Mouse (Mus musculus) c-Kit-positive CD71-negative TER-119-negative erythroid progenitor cells, embryonic 14.5 days (primary cell): Measurements from ENCODE around the gene Perm1.

Source experiments
- DNase-seq: peaks from one replicate; pipeline ENCODE4 v3.0.0-alpha.2; 2013; ENCODE audit warnings: low read depth

Gene Perm1

DNA sequence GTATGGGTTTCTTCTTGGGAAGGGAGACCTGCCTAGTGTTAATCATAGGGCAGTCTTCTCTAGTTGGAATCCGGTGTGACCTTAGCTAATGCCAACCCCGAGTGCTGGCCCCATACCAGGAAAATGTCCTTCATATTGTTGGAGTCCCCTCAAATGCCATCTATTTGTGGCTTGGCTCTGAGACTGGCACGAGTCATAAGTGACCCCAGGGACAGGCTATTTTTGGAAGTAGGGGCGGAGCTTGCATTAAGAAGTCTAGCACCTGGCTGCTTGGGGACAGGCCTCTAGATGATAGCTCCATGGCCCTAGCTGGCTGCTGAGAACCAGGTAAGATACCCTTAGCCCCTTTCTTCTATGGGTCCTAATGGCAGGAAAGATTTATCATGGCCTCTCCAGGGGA is at the start of gene Perm1:
Gene Perm1, plus strand, starts transcription at position 220 of the 400 bp plus-strand sequence.
- no peak for DNase-seq

DNA sequence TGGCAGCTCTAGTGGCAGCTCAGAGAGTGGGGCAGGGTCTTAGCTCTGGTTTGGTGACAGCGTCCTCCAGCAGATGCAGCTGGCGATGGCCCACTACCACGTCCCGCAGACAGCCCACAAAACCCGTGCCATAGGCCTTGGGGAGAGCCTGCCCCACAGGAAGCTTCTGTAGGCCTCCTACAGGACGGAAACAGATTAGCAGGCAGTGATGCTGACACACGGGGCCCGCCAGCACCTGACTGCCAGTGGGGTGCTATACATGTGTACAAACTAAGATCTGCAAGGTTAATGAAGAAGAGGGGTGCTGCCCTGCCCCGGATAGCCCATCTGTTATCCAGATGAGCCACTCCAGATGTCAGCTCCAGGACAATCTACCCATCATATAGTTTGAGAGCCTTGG is 49.2 kb upstream of the Perm1 start:
- no peak for DNase-seq

DNA sequence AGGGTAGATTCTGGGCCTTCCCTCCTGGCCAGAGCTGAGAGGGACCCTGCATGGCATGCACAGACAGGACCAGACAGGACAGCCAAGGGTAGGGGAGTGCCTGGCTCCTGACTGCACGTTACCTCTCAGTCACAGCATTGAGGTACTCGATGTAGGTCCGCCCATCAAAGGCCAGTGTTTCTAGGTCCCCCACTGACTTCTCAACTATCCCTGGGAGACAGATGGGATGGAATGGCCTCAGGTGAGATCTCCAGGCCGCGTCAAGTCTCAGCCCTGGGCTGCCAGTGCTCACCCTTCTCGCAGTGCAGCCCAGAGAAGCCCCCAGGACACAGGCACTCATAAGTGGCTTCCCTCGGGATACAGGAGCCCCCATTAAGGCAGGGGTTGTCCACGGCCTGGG is 47.1 kb upstream of the Perm1 start:
- DNase-seq = no peak

DNA sequence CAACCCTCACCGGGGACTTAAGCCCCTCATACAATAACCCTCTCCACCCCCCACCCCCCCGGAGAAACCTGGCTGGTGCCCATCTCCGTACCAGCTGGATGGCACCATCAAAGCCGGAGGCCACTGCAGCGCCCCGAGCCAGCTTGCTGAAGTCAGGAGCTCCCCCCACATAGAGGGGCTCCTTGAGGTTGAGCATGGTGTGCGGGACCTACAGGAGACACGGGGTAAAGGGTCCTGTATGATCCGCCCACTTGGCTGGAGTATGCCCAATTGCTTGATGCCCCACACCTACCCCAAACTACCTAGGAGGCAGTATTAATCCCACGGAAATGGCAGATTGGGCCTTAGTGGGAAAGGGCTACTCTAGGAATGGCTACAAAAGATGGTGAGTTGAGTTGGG is 46.5 kb upstream of the Perm1 start:
- no peak for DNase-seq

DNA sequence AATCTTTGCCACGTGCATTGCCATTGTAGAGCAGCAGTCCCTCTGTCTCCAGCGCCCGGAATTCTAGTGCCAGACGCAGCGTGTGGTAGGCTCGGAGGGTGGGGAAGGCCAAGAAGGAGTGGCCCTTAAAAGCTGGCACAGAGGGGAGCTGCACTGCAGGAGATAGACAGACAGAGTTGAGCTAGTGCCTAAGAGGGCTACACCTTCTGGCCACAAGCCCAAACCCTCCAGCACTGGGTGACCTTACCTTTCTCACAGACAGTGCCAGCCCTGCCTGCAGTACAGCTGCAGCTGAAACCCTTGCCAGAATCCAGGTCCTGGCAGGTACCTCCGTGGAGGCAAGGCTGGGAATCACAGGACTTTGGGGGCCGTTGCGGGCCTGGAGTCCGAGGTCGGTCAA is 43.8 kb upstream of the Perm1 start:
- DNase-seq = no peak

DNA sequence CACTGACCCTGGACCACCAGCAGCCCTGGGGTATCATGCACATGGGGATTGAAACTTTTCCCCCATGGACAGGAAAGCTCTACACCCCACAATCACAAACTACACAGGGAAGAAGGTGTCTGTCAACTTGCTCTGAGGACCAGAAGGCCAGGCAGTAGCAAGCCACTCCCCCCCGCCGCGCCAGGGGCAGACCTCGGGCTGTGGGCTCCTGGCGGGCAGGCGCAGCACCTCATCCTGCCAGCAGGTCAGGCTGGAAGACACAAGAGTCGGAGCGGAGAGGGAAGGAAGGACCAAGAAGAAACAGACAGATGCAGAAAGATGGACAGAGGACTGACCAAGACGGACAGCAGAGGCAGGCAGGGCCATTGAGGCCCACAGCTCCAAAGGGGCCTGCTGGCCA is 38.0 kb upstream of the Perm1 start:
- no peak for DNase-seq

DNA sequence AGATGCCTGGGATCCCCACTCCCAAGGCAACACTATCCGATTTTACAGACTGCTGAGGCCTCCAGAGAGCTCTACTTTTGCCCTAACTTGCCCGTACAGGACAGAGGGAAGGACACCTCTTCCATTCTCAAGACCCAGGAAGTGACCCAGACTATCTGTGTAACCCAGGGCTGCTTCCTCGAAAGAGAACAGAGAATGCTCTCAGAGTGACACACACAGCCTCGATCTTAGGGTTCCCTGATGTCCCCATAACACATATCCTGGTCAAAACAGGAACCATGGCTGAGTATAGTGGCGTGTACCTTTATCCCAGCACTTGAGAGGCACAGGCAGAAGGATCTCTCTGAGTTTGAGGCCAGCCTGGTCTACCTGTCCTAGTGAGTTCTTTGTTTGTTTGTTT is 31.9 kb upstream of the Perm1 start:
- DNase-seq = no peak

DNA sequence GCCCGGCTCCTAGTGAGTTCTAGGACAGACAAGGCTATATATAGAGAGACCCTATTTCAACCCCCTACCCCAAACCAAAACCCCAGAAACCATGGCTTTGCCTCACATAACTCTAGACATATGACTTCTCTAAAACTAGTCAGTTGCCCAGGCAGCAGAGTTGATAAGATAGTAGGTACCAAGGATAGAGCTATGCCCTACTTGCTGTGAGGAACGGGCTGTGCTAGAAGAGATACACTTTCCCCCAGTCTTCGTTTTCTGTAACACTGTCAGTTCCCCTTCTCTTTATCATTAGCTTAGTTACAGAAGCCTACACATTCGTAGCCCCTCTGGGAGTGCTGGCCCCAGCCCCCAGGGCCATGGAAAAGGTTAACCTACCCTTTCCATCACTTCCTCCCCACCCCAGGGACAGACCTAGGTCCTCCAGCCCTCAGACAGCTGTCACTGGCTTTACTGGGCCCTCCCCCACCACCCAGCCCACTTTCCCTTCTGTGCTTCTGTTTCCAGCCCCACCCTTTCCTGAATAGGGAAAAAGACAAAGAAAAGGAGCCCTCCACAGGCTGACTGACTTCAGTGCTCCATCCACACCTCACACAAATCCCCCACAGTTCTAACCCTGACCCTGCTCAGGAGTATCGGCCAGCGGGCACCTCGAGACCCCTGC is 31.2 kb upstream of the Perm1 start:
- no peak for DNase-seq

DNA sequence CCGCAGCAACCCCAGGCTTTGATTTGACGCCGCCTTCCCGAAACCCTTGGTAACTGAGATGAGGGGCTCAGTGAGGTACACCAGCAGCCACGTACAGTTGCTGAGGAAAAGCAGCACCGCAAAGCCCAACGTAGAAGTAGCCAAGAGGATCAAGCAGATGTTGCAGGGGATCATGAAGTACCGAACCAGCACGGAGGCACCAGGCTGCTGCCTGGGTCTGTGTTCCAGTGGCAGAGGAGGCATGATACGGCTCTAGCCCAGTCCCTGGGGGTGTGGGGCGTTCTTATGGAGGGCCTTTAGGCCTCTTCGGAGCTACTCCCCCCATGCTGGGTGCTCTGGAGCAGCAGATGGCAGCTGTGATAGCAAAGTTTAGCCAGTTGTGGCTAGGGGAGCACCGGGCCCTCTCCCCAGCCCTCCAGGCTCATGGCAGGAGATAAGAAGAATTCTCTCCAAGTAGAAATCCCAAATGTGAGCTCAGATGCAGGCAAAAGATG is 30.2 kb upstream of the Perm1 start:
- no peak for DNase-seq

DNA sequence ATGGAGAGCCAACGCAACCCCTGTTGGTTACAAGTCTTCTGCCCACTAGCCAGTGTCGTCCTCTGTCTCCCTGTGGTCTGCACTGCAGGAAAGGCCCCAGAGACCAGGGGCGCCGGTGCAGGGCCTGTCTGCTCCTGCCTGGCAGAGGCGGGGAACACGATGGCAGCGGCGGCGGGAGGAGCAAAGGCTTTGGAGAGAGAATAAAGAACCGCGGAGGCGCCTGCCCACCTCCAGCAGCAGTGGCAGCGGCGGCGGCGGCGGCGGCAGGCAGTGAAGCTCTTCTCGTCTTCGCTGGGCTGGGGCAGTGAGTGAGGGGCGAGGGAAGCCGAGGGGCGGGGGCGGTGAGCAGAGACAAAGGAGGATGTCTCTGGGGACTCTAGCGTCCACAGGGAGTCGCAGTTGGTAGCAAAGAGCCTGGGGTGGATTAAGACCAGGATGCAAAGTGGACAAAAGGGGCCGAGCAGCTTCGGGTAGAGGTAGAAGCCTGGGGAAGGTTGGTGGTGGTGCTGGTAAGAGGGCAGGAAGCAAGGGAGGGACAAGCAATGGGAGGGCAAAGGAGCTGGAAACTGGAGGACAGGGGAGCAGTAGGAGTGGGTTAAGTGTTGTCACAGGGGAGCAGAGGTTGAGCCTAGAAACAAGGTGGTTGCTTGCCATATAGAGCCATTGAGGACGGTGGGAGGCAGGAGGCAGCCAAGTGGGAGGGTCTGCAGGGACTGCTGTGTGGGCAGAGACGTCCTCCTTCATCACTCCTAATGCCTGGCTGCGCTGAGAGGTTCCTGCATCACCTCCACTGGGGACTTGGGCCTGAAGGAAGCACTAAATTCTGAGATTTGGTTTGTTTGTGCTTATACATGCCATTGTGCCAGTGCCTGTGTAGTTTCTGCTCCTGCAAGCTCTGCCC is 29.5 kb upstream of the Perm1 start:
- DNase-seq = no peak

DNA sequence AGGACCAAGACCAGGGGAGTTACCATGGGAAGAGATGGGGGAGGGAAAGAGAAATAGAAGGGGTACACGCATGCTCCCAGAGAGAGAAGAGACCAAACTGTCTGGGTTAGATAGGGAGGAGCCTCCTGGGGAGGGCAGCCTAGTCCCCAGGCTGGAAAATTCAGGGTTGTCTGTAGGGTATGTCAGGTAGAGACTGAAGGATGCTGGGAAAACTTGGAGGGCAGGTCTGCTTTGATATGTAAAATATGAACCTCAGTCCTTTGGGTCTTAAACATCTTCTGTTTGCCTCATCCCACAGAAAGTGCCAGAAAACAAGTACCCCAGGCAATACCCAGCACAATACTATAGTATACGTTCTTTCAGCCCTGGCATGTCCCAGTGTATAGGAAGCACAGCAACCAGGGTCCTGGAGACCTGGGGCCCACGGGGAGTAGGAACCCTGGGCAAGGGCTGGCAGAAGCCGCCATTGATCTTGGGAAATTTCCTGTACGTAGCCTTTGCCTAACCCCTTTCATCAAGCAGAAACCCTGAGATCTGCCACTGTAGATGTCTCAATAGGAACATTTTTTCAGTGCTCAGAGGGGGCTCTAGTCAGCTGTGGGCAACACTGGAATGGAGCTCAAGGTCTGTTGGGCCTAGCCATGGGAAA is 27.4 kb upstream of the Perm1 start:
- DNase-seq = no peak

DNA sequence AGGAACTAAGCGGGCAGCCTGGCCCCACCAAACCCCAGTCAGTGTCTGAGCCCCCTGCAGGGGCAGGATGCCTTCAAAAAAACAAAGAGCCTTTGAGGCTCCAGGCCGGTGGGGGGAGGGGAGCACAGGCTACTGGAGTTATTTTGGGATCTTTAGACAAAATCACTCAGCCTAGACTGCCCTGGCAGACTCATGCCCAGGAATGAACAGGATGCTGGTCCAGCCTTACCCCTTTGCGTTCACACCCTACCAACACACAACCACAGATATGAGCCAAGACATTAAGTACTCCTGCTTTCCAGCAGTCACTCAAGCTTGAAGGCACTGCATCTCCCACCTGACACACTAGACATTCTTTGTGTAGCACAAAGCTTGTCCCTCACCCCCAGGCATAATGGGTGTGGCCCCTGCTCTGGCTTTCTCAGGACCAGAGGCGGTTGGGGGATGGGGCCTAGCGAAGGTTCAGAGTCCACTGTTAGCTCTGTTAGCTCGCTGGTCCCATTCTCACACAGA is 26.8 kb upstream of the Perm1 start:
- DNase-seq = no peak

DNA sequence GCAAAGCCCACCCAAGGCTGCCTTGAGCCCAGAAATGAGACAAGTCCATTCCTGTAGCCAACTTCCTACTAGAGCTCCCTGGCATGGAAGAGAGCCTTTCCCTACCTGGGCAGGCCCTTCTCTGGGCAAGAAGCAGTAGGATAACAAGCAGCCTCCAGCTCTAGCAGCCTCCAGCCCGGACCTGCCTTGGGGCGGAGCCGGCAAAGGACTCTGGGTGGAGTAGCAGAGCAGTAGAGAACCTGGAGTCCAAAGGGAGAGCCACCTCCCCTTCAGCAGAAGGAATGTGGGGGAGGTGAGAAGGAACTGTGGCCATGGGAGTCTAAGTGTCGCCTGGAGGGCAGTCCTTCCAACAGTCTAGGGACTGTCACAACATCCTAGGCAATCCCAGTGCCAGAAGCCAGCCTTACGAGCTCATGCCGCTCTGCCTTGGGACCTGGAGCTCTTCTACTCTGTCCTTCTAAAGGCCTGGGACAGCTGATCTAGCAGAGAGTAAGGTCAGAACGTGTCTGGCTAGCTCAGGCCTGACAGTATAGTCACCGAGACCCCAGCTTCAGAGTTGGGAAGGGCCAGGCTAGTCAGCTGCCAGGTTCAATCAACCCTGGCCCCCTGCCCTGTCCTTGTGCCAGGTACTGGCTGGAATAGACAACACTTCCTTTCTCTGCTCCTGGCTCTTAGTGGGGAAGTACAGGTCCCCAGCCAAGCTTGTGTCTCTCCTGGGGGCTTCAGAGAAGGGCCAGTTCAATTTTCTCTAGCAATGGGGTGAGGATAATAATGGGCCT is 23.1 kb upstream of the Perm1 start:
- no peak for DNase-seq

DNA sequence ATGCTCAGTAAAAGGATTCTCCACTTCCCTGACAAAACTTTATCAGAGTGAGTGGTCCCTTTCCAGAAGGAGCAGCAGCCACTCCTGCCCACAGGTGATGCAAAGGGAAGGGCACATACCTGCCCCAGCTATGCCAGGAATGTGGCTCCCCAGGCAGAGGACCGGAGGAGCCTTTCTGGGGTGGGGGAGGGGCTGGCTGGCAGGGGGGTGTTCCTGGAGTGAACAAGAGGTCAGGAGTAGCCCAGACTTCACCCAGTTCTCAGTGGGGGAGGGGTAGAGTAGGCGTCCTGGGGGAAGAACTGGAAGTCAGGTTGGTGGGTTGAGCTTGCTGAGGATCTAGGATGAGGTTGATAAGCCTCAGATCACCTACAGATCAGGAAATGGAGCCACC is 22.5 kb upstream of the Perm1 start:
- DNase-seq = no peak

DNA sequence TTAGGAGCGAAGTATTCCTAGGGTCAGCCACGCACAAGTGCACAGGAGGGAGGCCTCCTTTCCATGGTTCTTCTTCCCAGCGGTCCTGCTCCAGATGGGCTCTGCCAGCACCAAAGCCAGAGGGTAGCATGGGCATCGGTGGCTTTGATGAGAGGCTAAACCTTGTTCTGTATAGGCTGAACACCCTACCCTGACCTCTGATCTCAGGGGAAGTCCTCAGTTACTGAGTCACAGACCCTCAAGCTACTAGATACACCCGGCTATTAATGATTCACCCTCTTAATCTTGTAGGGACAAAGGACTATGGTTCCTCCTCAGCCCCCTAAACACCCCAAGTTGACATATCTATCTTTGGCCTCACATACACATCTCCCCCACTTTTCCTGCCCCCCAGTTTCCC is 21.8 kb upstream of the Perm1 start:
- DNase-seq = no peak

DNA sequence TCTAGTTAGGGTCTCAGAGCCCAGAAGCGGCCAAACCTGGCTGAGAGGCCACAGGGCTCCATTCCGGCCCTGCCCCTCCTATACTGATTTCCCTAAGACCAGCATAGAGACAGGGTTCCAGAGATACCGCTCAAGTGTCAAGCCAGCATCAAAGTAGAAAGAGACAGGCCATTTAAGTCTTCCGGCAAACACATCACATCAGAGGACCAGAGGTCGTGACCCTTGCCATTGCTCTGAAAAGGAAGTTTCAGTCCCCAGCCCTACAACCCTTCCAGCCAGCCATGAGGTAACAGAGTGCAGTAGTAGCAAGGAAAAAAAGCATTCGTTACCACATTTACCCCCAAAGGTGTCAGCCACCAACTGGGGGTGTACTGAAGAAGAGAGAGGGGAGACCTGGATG is 21.3 kb upstream of the Perm1 start:
- DNase-seq = no peak

DNA sequence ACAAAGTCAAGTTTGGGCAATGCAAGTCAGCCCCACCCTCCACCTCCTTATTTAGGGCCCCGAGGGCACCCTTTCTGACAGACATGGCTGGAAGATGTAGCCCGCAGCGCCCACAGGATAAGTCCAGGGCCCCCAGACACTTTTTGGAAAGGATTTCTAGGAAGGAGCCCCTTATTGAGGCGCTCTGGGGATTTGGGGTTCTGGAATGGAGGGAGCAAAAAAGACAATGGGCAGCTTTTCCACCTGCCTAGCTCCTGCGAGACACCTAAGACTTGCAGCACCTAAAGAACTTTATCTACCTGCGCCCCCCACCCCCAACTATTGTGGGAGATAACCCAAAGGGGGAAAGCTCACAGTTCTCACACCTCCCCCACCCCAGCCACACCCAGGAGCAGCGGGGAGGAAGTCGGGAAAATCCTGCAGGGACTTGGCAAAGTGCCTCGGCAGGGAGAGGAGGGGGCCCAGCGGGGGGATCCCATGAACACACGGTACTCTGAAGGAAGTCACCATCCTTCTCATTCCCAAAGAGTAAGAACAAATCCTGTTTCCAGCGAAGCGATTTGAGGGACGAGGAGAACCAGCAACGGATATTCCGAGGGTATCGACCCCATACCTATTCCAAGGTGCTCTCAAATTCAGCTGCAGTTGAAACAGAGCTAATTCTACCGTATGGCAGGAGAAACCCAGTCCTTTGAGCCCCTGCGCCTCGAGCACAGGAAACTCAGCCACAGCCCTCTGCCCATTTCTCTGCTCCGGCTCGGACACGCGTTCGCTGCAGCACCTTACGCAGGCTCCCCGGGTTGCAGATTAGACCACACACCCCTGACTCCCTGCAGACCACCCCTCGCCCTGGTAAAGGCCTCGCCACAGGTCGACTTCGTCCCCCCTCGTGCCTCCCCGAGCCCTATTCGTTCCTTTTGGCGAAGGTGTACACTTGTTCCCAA is 19.5 kb upstream of the Perm1 start:
- DNase-seq = no peak

DNA sequence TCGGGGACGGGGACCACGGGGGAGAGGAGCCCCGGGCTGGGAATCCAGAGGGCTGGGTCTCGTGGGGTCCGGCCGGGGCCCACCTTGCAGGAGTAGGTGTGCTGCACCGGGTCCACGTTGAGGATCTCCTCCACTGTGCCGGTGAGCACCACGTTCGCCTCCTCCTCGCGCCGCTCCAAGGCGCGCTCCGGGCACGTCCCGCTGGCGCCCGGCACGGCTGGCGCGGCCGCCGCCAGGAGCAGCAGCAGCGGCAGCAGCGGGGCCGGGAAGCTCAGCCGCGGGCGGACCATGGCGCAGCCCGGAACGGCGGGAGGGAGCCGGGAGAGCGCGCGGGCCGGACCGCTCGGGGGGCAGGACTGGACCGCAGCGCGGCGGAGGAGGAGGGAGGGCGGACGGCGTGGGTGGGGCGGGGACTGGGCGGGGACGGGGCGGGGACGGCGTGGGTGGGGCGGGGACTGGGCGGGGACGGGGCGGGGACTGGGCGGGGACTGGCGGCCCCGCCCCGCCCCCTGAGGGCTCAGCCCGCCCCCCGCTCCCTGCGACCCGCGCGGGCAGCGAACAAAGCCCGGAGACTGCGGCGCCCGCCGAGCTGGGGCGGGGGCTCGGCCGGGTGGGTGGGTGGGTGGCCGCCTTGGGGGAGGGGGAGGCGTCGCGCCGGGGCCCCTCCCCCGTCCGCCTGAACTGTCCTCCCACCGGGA is 18.4 kb upstream of the Perm1 start, which contains the start of gene Agrn:
Gene Agrn, minus strand, starts transcription at position 358 of the 698 bp plus-strand sequence.
- no peak for DNase-seq

DNA sequence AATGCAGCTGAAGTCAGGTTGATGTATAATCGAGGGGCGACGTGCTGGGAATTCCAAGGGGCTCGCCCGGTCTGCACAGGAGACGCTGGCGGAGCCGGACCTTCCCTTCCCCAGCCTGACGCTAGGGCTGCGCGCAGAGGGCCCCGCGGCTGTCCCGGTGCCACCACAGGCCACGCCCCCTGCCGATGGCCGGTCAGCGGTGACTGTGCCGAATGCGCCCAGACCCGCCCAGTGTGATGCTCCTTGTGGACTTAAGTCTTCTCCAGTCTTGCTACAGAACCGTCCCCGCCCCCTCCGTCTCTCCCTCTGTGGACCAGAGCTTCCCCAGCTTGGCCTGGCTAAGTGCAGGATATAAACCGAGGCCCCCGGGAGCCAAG is 17.9 kb upstream of the Perm1 start:
- peak; percentile 65 for DNase-seq
